Mouse (Mus musculus) forebrain, embryonic 15.5 days (tissue): ENCODE data around the gene Acat1. TPM values are rescaled to one million over a fixed set of nuclear protein-coding genes. Genes with fewer than 3 reads are reported as not detected.

Experiments used
- ATAC-seq: fragments of 200-750 bp; cut with Nextera tagmentation; replicated peaks from 2 replicates; pipeline ENCODE4 v1.8.0; 2017; ENCODE audit warnings: mild to moderate bottlenecking, moderate TSS enrichment, moderate library complexity
- H3K27ac ChIP-seq: fragments of 300-500 bp; sonication (generic); replicated peaks from 2 replicates; pipeline ENCODE4 v1.5.1; 2015; ENCODE audit warnings: mild to moderate bottlenecking, inconsistent platforms
- H3K27me3 ChIP-seq: fragments of 300-500 bp; sonication (generic); 2 replicates; pipeline ENCODE4 v1.6.1; 2015; ENCODE audit warnings: inconsistent platforms
- H3K36me3 ChIP-seq: fragments of 300-500 bp; sonication (generic); 2 replicates; pipeline ENCODE4 v1.6.1; 2015; ENCODE audit warnings: mild to moderate bottlenecking, inconsistent platforms
- H3K4me1 ChIP-seq: fragments of 300-500 bp; sonication (generic); 2 replicates; pipeline ENCODE4 v1.6.1; 2015; ENCODE audit warnings: inconsistent platforms
- H3K4me2 ChIP-seq: fragments of 300-500 bp; sonication (generic); replicated peaks from 2 replicates; pipeline ENCODE4 v1.6.1; 2015; ENCODE audit warnings: mild to moderate bottlenecking, inconsistent platforms
- H3K4me3 ChIP-seq: fragments of 300-500 bp; sonication (generic); 2 replicates; pipeline ENCODE4 v1.5.1; 2015; ENCODE audit warnings: mild to moderate bottlenecking, inconsistent platforms
- H3K9ac ChIP-seq: fragments of 300-500 bp; sonication (generic); replicated peaks from 2 replicates; pipeline ENCODE4 v1.6.1; 2015; ENCODE audit warnings: mild to moderate bottlenecking, inconsistent platforms
- H3K9me3 ChIP-seq: fragments of 300-500 bp; sonication (generic); 2 replicates; pipeline ENCODE4 v1.6.1; 2016; ENCODE audit warnings: inconsistent platforms
- WGBS: fragments of 180-500 bp; shearing (Covaris S2); methylation state at CpG from one replicate; pipeline ENCODE4 v1.1.7; 2015; ENCODE audit warnings: mixed read lengths; 5-methylcytosine and 5-hydroxymethylcytosine counted together
- polyA plus RNA-seq: library from polyadenylated mRNA; unstranded; fragments of >200 nt; fragmentation: Nextera tagmentation; extraction: Ambion mirVana; gene quantifications from 2 replicates; pipeline ENCODE4 v1.2.1, GENCODE M21; 2015

Gene Acat1
- polyA plus RNA-seq = 171 and 182 TPM in 2 replicates

DNA sequence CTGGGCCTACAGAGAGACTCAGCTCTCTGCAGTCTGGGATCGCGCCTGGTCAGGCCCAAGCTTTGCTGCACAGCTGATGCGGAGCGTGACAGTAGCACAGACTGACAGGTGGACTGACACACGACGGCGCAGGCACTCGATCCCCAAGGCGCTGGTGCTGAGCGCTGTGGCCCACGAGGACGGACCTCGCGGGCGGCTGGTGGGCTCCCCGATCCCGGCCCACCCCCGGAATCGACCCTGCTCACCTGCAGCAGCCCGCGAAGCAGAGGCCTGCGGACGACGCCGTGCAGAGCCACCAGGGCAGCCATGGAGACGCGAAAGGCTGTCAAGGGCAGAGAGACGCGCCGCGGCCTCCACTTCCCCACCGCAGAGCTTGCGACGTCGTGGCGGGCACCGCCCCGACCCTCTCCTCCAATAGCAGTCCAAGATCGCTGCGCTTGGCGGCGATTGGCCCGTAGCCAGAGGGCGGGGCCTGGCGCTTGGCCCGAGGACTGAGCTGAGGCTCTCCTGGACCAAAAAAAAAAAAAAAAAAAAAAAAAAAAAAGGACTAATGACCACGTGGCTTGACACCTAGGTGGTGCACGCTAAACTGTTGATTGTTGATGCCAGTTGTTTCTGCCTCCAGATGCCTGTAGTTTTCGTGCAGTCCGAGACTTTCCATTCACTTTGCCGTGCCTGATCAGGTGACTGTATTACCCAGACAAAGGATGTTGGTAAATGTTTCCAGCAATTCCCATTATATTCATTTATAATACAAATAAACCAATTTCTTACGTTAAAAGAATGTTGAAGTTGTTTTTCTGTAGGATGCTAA lies at the start of gene Acat1:
Acat1 (minus strand) TSS at position 415 of the 814 bp plus-strand sequence.
- Histone ChIP-seq H3K9me3 (no peaks in the 10 kb centered on the region), H3K27ac (peak within 1 kb of the TSS; percentile 79), H3K36me3 (peaks cover 6% of the 10 kb centered on the region), H3K4me3 (peak within 1 kb of the TSS; percentile 65), H3K9ac (peak within 1 kb of the TSS; percentile 88), H3K27me3 (no peaks in the 10 kb centered on the region), H3K4me1 (peaks cover 18% of the 10 kb centered on the region), H3K4me2 (peak within 1 kb of the TSS; percentile 81)
- ATAC-seq = peak; percentile 99
- WGBS = 4% methylated on average over 51 of the region's 52 CpGs

DNA sequence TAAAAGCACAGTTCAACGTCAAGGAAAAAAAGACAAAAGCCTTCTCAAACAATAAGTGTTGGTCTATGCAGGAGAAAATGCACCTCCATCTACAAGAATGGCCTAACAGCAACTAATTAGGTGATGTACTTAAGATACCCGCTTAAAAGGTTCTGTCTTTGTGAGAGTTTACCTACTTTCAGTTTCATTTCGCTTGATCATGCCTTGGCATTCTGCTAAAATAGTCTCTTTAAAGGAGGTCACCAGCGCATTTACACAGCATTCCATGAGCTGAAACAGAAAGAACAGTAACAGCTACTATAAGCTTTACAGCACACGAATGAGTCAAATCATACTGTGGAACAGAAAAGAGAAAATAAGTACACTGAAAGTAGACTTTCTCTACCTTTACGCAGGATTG lies 24.6 kb upstream of the Acat1 start:
- Histone ChIP-seq H3K4me3 (no peak overlapping the region), H3K4me1 (no peaks in the 10 kb centered on the region), H3K4me2 (no peak overlapping the region), H3K36me3 (peaks cover 72% of the 10 kb centered on the region), H3K27me3 (no peaks in the 10 kb centered on the region), H3K9me3 (no peaks in the 10 kb centered on the region), H3K9ac (no peak overlapping the region), H3K27ac (no peak overlapping the region)
- 94% methylated on average over 6 of the region's 6 CpGs for WGBS
- no peak for ATAC-seq

- Histone ChIP-seq H3K4me2 (no peak overlapping the region), H3K27me3 (no peaks in the 10 kb centered on the region), H3K9ac (no peak overlapping the region), H3K36me3 (peaks cover 37% of the 10 kb centered on the region), H3K9me3 (no peaks in the 10 kb centered on the region), H3K4me1 (no peaks in the 10 kb centered on the region; the same call in 1 of the 2 replicates), H3K27ac (no peak overlapping the region), H3K4me3 (no peak overlapping the region)
- WGBS = 91% methylated on average over 8 of the region's 8 CpGs
- no peak for ATAC-seq
Measured at GRCm38 (mm10) chr9:53615246-53615645, 5.1 kb upstream of the Acat1 start.

- Histone ChIP-seq H3K4me3 (no peak overlapping the region), H3K4me1 (peaks cover 4% of the 10 kb centered on the region), H3K27me3 (no peaks in the 10 kb centered on the region), H3K9ac (no peak overlapping the region), H3K36me3 (peaks cover 30% of the 10 kb centered on the region), H3K27ac (no peak overlapping the region), H3K9me3 (no peaks in the 10 kb centered on the region), H3K4me2 (no peak overlapping the region)
- ATAC-seq = no peak
- 84% methylated on average over 4 of the region's 4 CpGs for WGBS
Measured at GRCm38 (mm10) chr9:53614286-53614685, 4.1 kb upstream of the Acat1 start.

DNA sequence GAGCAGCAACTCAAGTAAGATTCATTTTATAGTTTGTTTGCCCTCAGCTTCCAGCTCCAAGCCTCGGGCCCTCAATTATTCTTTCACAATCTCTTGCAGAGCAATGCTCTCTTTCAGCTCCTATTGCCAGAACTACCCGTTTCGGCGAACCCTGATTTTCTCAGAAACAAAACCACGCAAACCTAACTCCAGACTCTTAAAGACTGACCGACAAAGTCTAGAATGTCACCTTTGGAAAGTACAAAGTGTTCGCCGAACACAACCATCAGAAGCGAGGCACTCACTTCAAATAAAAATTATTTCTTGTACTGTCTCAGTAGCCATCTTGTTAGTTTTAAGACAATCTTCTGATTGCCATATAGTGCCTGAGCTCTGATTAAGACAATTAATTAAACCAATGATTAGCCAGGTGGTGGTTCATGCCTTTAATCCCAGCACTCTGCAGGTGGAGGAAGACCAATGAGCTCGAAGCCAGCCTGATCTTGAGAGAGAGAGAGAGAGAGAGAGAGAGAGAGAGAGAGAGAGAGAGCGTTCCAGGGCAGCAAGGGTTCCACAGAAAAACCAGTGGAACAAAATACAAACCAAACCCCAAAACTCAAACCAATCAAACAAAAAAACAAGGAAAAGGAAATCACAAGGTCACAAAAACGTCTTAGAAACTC lies 745 bp downstream of the Acat1 start:
- Histone ChIP-seq H3K27ac (peak overlapping the region; percentile 79), H3K4me2 (peak overlapping the region; percentile 81), H3K27me3 (no peaks in the 10 kb centered on the region), H3K9ac (peak overlapping the region; percentile 88), H3K9me3 (no peaks in the 10 kb centered on the region), H3K4me1 (peaks cover 18% of the 10 kb centered on the region), H3K4me3 (peak overlapping the region; percentile 65), H3K36me3 (peaks cover 3% of the 10 kb centered on the region)
- WGBS = 75% methylated on average over 12 of the region's 12 CpGs
- ATAC-seq = peak; percentile 38

GRCm38 (mm10) chr9:53607816-53608215 lies 2.4 kb downstream of the Acat1 start:
- Histone ChIP-seq H3K4me1 (peaks cover 18% of the 10 kb centered on the region), H3K27me3 (no peaks in the 10 kb centered on the region), H3K27ac (no peak overlapping the region), H3K4me2 (no peak overlapping the region), H3K9me3 (no peaks in the 10 kb centered on the region), H3K36me3 (no peaks in the 10 kb centered on the region), H3K9ac (no peak overlapping the region), H3K4me3 (no peak overlapping the region)
- no peak for ATAC-seq
- WGBS = 92% methylated on average over 4 of the region's 4 CpGs

DNA sequence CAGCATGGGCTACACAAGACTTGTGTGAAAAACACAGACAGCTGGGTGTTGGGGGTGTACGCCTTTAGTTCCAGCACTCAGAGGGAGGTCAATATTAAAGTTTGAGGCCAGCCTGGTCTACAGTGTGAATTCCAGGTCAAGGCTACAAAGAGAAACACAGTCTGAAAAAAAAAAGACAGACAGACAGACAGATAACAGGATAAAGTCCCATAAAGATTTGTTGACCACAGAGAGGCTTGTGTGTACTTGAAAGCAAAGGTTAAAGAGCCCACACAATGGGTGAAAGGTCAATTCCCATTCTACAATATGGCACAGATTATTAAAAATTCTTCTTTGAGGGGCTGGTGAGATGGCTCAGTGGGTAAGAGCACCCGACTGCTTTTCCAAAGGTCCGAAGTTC lies 3.0 kb downstream of the Acat1 start:
- H3K4me1 ChIP-seq = peaks cover 18% of the 10 kb centered on the region
- no peak for ATAC-seq
- no peaks in the 10 kb centered on the region for H3K9me3 ChIP-seq
- no peak overlapping the region for H3K4me2 ChIP-seq
- H3K36me3 ChIP-seq = peaks cover 2% of the 10 kb centered on the region
- WGBS = 91% methylated on average over 3 of the region's 3 CpGs
- H3K27me3 ChIP-seq = no peaks in the 10 kb centered on the region
- H3K27ac ChIP-seq = no peak overlapping the region
- no peak overlapping the region for H3K4me3 ChIP-seq
- H3K9ac ChIP-seq = no peak overlapping the region

DNA sequence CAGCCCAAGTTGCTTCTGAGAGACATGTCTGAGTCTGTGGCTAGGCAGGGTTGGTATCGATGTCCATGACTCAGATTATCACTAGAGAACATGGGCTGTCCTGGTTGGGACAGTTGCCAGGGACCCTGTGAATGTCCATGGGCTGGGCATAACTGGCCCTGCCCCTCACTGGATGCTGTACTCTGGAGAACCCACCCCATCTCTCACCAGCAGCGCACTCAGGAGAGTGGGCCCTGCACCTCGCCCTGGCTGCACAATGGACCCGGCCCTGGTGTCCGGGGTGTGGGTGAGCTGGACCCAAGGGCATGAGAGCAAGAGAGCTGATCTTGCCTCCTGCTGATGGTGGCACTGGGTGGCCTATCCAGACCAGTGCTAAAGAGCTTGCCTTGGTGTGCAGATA lies 5.2 kb downstream of the Acat1 start:
- Histone ChIP-seq H3K4me2 (no peak overlapping the region), H3K9me3 (no peaks in the 10 kb centered on the region), H3K9ac (no peak overlapping the region), H3K4me1 (peaks cover 18% of the 10 kb centered on the region), H3K36me3 (peaks cover 12% of the 10 kb centered on the region), H3K27ac (no peak overlapping the region), H3K4me3 (no peak overlapping the region), H3K27me3 (no peaks in the 10 kb centered on the region)
- 92% methylated on average over 5 of the region's 5 CpGs for WGBS
- no peak for ATAC-seq

GRCm38 (mm10) chr9:53603849-53604248 lies 6.3 kb downstream of the Acat1 start:
- Histone ChIP-seq H3K4me1 (peaks cover 10% of the 10 kb centered on the region), H3K4me3 (no peak overlapping the region), H3K9me3 (no peaks in the 10 kb centered on the region), H3K4me2 (no peak overlapping the region), H3K27me3 (no peaks in the 10 kb centered on the region), H3K36me3 (peaks cover 12% of the 10 kb centered on the region), H3K27ac (no peak overlapping the region), H3K9ac (no peak overlapping the region)
- 86% methylated on average over 3 of the region's 3 CpGs for WGBS
- ATAC-seq = no peak

DNA sequence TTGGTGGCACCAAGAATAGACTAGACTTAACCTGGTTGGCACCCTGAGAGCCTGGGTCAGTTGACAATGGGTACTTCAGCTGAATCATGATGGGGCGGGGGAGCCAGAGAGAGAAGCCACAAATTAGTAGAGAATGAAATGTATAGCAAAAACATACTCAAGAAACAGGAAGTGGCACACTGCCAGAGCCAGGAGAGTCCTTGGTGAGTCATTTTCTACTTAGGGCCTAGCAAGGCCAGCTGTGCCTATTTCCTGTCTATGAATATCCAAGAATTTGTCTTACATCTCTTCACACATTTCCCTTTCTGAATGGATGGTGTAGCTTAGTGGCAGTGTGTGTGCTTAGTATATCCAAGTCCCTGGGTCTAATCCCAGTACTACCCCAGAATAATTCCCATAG lies 6.8 kb downstream of the Acat1 start:
- Histone ChIP-seq H3K9ac (no peak overlapping the region), H3K36me3 (peaks cover 12% of the 10 kb centered on the region), H3K27ac (no peak overlapping the region), H3K9me3 (no peaks in the 10 kb centered on the region), H3K27me3 (no peaks in the 10 kb centered on the region), H3K4me1 (peaks cover 5% of the 10 kb centered on the region; the same call in 1 of the 2 replicates), H3K4me3 (no peak overlapping the region), H3K4me2 (no peak overlapping the region)
- no peak for ATAC-seq
- WGBS = 82% methylated on average over 1 of the region's 1 CpGs

GRCm38 (mm10) chr9:53601541-53601940 lies 8.6 kb downstream of the Acat1 start:
- Histone ChIP-seq H3K27ac (no peak overlapping the region), H3K4me3 (no peak overlapping the region), H3K4me1 (no peaks in the 10 kb centered on the region), H3K4me2 (no peak overlapping the region), H3K27me3 (no peaks in the 10 kb centered on the region), H3K9me3 (no peaks in the 10 kb centered on the region), H3K36me3 (peaks cover 14% of the 10 kb centered on the region), H3K9ac (no peak overlapping the region)
- no peak for ATAC-seq
- WGBS = 91% methylated on average over 2 of the region's 2 CpGs

DNA sequence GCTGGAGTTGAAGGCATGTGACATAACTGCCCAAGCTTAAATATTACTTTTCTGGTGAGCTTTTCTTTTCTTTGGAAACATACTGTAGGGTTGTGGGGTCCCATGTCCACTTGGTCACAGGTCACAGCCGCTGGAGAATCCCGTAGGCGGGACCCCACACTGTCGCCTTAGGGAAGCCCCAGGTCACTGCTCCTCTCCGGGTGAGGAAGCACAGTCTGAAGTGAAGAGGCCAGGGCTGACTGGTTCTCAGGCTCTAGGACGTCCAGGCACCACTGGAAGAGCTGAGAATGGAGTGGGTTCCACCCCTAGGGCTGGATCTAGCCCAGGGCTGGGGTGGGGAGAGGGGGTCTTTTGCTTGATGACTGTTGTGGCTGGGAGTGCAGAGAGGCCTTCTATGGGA lies 11.6 kb downstream of the Acat1 start:
- H3K9ac ChIP-seq = no peak overlapping the region
- ATAC-seq = no peak
- H3K36me3 ChIP-seq = peaks cover 30% of the 10 kb centered on the region
- no peak overlapping the region for H3K4me2 ChIP-seq
- H3K27ac ChIP-seq = no peak overlapping the region
- no peaks in the 10 kb centered on the region for H3K4me1 ChIP-seq
- H3K4me3 ChIP-seq = no peak overlapping the region
- WGBS = 77% methylated on average over 6 of the region's 6 CpGs
- H3K27me3 ChIP-seq = no peaks in the 10 kb centered on the region
- H3K9me3 ChIP-seq = no peaks in the 10 kb centered on the region
